Mouse (Mus musculus) forebrain, embryonic 14.5 days (tissue): ENCODE measurements around the gene Hsf5. TPM values are rescaled to one million over a fixed set of nuclear protein-coding genes. Genes with fewer than 3 reads are reported as not detected.
A peak's percentile ranks its signal among the peaks of the same experiment; 100 is the strongest.

Experiments used
- ATAC-seq: fragments of 200-750 bp; cut with Nextera tagmentation; 2 replicates; pipeline ENCODE4 v1.8.0; 2017; ENCODE audit warnings: mild to moderate bottlenecking, moderate library complexity
- DNase-seq: peaks from one replicate; pipeline ENCODE4 v3.0.0-alpha.2; 2015; ENCODE audit warnings: low spot score
- H3K27ac ChIP-seq: fragments of 300-500 bp; sonication (generic); 2 replicates; pipeline ENCODE4 v1.5.1; 2014; ENCODE audit warnings: low read depth, mild to moderate bottlenecking, control low read depth, low read length, moderate library complexity
- H3K27me3 ChIP-seq: fragments of 300-500 bp; sonication (generic); replicated peaks from 2 replicates; pipeline ENCODE4 v1.6.1; 2014; ENCODE audit warnings: low read length, control low read depth, mixed read lengths; ENCODE audit not compliant: control insufficient read depth, insufficient read depth
- H3K36me3 ChIP-seq: fragments of 300-500 bp; sonication (generic); 2 replicates; pipeline ENCODE4 v1.6.1; 2014; ENCODE audit warnings: low read length, control low read depth; ENCODE audit not compliant: control insufficient read depth, insufficient read depth
- H3K4me1 ChIP-seq: fragments of 300-500 bp; sonication (generic); 2 replicates; pipeline ENCODE4 v1.6.1; 2014; ENCODE audit warnings: antibody characterized with exemption, low read length, control low read depth; ENCODE audit not compliant: control insufficient read depth, insufficient read depth
- H3K4me2 ChIP-seq: fragments of 300-500 bp; sonication (generic); 2 replicates; pipeline ENCODE4 v1.6.1; 2014; ENCODE audit warnings: mild to moderate bottlenecking, control low read depth, low read length
- H3K4me3 ChIP-seq: fragments of 300-500 bp; sonication (generic); 2 replicates; pipeline ENCODE4 v1.5.1; 2014; ENCODE audit warnings: low read depth, low read length, control low read depth
- H3K9ac ChIP-seq: fragments of 300-500 bp; sonication (generic); 2 replicates; pipeline ENCODE4 v1.6.1; 2014; ENCODE audit warnings: mild to moderate bottlenecking, low read length, control low read depth, moderate library complexity
- H3K9me3 ChIP-seq: fragments of 300-500 bp; sonication (generic); replicated peaks from 2 replicates; pipeline ENCODE4 v1.6.1; 2016; ENCODE audit warnings: low read length, control low read depth, mixed read lengths; ENCODE audit not compliant: control insufficient read depth
- WGBS: fragments of 180-500 bp; shearing (Covaris S2); extraction: QIAGEN DNeasy Blood & Tissue Kit; methylation state at CpG from one replicate; pipeline ENCODE4 v1.1.7; 2014; 5-methylcytosine and 5-hydroxymethylcytosine counted together
- polyA plus RNA-seq: library from polyadenylated mRNA; unstranded; fragments of >200 nt; fragmentation: Nextera tagmentation; extraction: Ambion mirVana; gene quantifications from 2 replicates; pipeline ENCODE4 v1.2.1, GENCODE M21; 2014

Gene Hsf5
- polyA plus RNA-seq, 1 experiment from 2014 or later, result 0.36 TPM

GRCm38 (mm10) chr11:87659216-87659615 is 42.3 kb downstream of the Hsf5 start:
- no peaks in the 10 kb centered on the region for H3K36me3 ChIP-seq
- no peak overlapping the region for H3K27ac ChIP-seq
- no peak overlapping the region for H3K9ac ChIP-seq
- no peak for ATAC-seq
- H3K27me3 ChIP-seq, result no peaks in the 10 kb centered on the region
- DNase-seq, result no peak
- no peak overlapping the region for H3K4me3 ChIP-seq
- no peaks in the 10 kb centered on the region for H3K9me3 ChIP-seq
- 81% methylated on average over 7 of the region's 7 CpGs for WGBS
- H3K4me2 ChIP-seq, result no peak overlapping the region
- peaks cover 4% of the 10 kb centered on the region; the same call in 1 of the 2 replicates for H3K4me1 ChIP-seq

- peak within 1 kb of the TSS; percentile 24 for H3K4me3 ChIP-seq
- no peaks in the 10 kb centered on the region for H3K36me3 ChIP-seq
- peak within 1 kb of the TSS; percentile 46 for H3K9ac ChIP-seq
- H3K4me1 ChIP-seq, result peaks cover 4% of the 10 kb centered on the region; the same call in 1 of the 2 replicates
- H3K4me2 ChIP-seq, result peak within 1 kb of the TSS; percentile 60
- DNase-seq, result peak; percentile 88
- peak; percentile 67 for ATAC-seq
- H3K27ac ChIP-seq, result no peak within 1 kb of the TSS
- no peaks in the 10 kb centered on the region for H3K9me3 ChIP-seq
- H3K27me3 ChIP-seq, result no peaks in the 10 kb centered on the region
- WGBS, result 0% methylated on average over 8 of the region's 8 CpGs
Measured at GRCm38 (mm10) chr11:87662407-87662806, 45.4 kb downstream of the Hsf5 start, which contains the start of gene Rnf43. Gene Rnf43 (plus strand): TSS chr11:87662722.

GRCm38 (mm10) chr11:87662822-87663221 is 45.9 kb downstream of the Hsf5 start:
- peak overlapping the region; percentile 60 for H3K4me2 ChIP-seq
- H3K27ac ChIP-seq, result no peak overlapping the region
- peaks cover 4% of the 10 kb centered on the region; the same call in 1 of the 2 replicates for H3K4me1 ChIP-seq
- H3K27me3 ChIP-seq, result no peaks in the 10 kb centered on the region
- H3K4me3 ChIP-seq, result peak overlapping the region; percentile 24
- DNase-seq (no peak), ATAC-seq (no peak)
- 10% methylated on average over 14 of the region's 14 CpGs for WGBS
- H3K36me3 ChIP-seq, result no peaks in the 10 kb centered on the region
- H3K9ac ChIP-seq, result peak overlapping the region; percentile 46
- H3K9me3 ChIP-seq, result no peaks in the 10 kb centered on the region

GRCm38 (mm10) chr11:87663948-87664347 is 47.0 kb downstream of the Hsf5 start:
- Histone ChIP-seq H3K9ac (no peak overlapping the region), H3K9me3 (no peaks in the 10 kb centered on the region), H3K27ac (no peak overlapping the region), H3K4me2 (peak overlapping the region; percentile 16; the same call in 1 of the 2 replicates), H3K4me1 (peaks cover 4% of the 10 kb centered on the region; the same call in 1 of the 2 replicates), H3K4me3 (no peak overlapping the region), H3K36me3 (no peaks in the 10 kb centered on the region), H3K27me3 (no peaks in the 10 kb centered on the region)
- ATAC-seq (no peak), DNase-seq (no peak)
- WGBS, result 76% methylated on average over 6 of the region's 6 CpGs

- DNase-seq, result no peak
- ATAC-seq, result no peak
- Histone ChIP-seq H3K9me3 (no peaks in the 10 kb centered on the region), H3K36me3 (no peaks in the 10 kb centered on the region), H3K27ac (no peak overlapping the region), H3K4me2 (0 out of 2 replicates have a peak overlapping the region, but pooled peaks have one; percentile 9), H3K9ac (no peak overlapping the region), H3K27me3 (no peaks in the 10 kb centered on the region), H3K4me1 (peaks cover 4% of the 10 kb centered on the region; the same call in 1 of the 2 replicates), H3K4me3 (no peak overlapping the region)
- WGBS, result 83% methylated on average over 12 of the region's 12 CpGs
Measured at GRCm38 (mm10) chr11:87664521-87664920, 47.6 kb downstream of the Hsf5 start.

- Histone ChIP-seq H3K4me3 (no peak overlapping the region), H3K27ac (no peak overlapping the region), H3K9ac (no peak overlapping the region), H3K4me2 (no peak overlapping the region), H3K36me3 (no peaks in the 10 kb centered on the region), H3K9me3 (no peaks in the 10 kb centered on the region), H3K27me3 (no peaks in the 10 kb centered on the region), H3K4me1 (peaks cover 4% of the 10 kb centered on the region; the same call in 1 of the 2 replicates)
- ATAC-seq (no peak), DNase-seq (no peak)
- 66% methylated on average over 6 of the region's 6 CpGs for WGBS
Measured at GRCm38 (mm10) chr11:87665224-87665623, 48.3 kb downstream of the Hsf5 start.

- WGBS, result 79% methylated on average over 2 of the region's 2 CpGs
- Histone ChIP-seq H3K4me1 (peaks cover 4% of the 10 kb centered on the region; the same call in 1 of the 2 replicates), H3K36me3 (no peaks in the 10 kb centered on the region), H3K4me3 (no peak overlapping the region), H3K9me3 (no peaks in the 10 kb centered on the region), H3K27ac (no peak overlapping the region), H3K9ac (no peak overlapping the region), H3K27me3 (no peaks in the 10 kb centered on the region), H3K4me2 (no peak overlapping the region)
- DNase-seq (no peak), ATAC-seq (no peak)
Measured at GRCm38 (mm10) chr11:87665658-87666057, 48.7 kb downstream of the Hsf5 start.

- Histone ChIP-seq H3K4me1 (peaks cover 4% of the 10 kb centered on the region; the same call in 1 of the 2 replicates), H3K9me3 (no peaks in the 10 kb centered on the region), H3K27me3 (no peaks in the 10 kb centered on the region), H3K9ac (no peak overlapping the region), H3K4me3 (no peak overlapping the region), H3K4me2 (no peak overlapping the region), H3K27ac (no peak overlapping the region), H3K36me3 (no peaks in the 10 kb centered on the region)
- DNase-seq, result no peak
- no peak for ATAC-seq
- 81% methylated on average over 12 of the region's 12 CpGs for WGBS
Measured at GRCm38 (mm10) chr11:87666256-87667035, 49.5 kb downstream of the Hsf5 start.
